Mouse (Mus musculus) myocyte (in vitro differentiated cells): ENCODE measurements around the gene AC161166.1.
A peak's percentile ranks its signal among the peaks of the same experiment; 100 is the strongest.

ENCODE experiments used
- CEBPB ChIP-seq: IDR thresholded peaks from 2 replicates; pipeline ENCODE4 v1.6.1; 2011; ENCODE audit warnings: mild to moderate bottlenecking, moderate library complexity; ENCODE audit not compliant: poor library complexity, insufficient read depth, severe bottlenecking
- E2F4 ChIP-seq: IDR thresholded peaks from one replicate; pipeline ENCODE4 v1.6.1; 2011; ENCODE audit warnings: mild to moderate bottlenecking, control low read depth, moderate library complexity; ENCODE audit not compliant: insufficient read depth
- MAX ChIP-seq: IDR thresholded peaks from one replicate; pipeline ENCODE4 v1.6.1; 2011; ENCODE audit warnings: low read depth, mild to moderate bottlenecking, control low read depth
- MYOD1 ChIP-seq, 3 experiments: IDR thresholded peaks; one replicate each; pipeline ENCODE4 v1.6.1; 2011; ENCODE audit warnings: control low read depth in 2 of 3, low read depth in 2 of 3, mild to moderate bottlenecking in 2 of 3, moderate library complexity in 1 of 3; ENCODE audit not compliant: insufficient read length in 2 of 3, control insufficient read depth in 1 of 3
- POLR2A ChIP-seq: IDR thresholded peaks from one replicate; pipeline ENCODE4 v1.6.1; 2011; ENCODE audit warnings: low read depth, mild to moderate bottlenecking, control low read depth, moderate library complexity; ENCODE audit not compliant: insufficient read length
- POLR2AphosphoS2 ChIP-seq: IDR thresholded peaks from one replicate; pipeline ENCODE4 v1.6.1; 2011; ENCODE audit warnings: low read depth, control low read depth; ENCODE audit not compliant: insufficient read length
- SRF ChIP-seq: IDR thresholded peaks from one replicate; pipeline ENCODE4 v1.6.1; 2011; ENCODE audit warnings: low read depth; ENCODE audit not compliant: control insufficient read depth, insufficient read length
- TCF12 ChIP-seq: IDR thresholded peaks from one replicate; pipeline ENCODE4 v1.6.1; 2011; ENCODE audit warnings: mild to moderate bottlenecking, control low read depth; ENCODE audit not compliant: poor library complexity, insufficient read depth, severe bottlenecking
- TCF3 ChIP-seq: IDR thresholded peaks from one replicate; pipeline ENCODE4 v1.6.1; 2011; ENCODE audit warnings: low read depth, control low read depth; ENCODE audit not compliant: insufficient read length

GRCm38 (mm10) chr7:24480121-24480941, 31.9 kb downstream of the AC161166.1 start:
- TF ChIP-seq E2F4 (no peak), POLR2A (no peak), CEBPB (no peak), TCF3 (no peak), SRF (no peak), POLR2AphosphoS2 (no peak), TCF12 (no peak), MAX (no peak), MYOD1 (IDR thresholded peaks at IDR 0.05; ENCODE audit: control insufficient read depth in 1 of 3, insufficient read length in 2 of 3, low read depth in 2 of 3) (peak; percentile 57 to 91 (median 90))
